Mouse (Mus musculus): ENCODE measurements around the gene Elavl3.

- no peak for TF ChIP-seq MAFK (IDR thresholded peaks at IDR 0.05; ENCODE audit: insufficient read depth, low read depth, low read length)
- TF ChIP-seq HCFC1 (IDR thresholded peaks at IDR 0.05; ENCODE audit: borderline replicate concordance, insufficient read depth, low read length), result no peak
- TF ChIP-seq CHD2 (IDR thresholded peaks at IDR 0.05; ENCODE audit: low read depth, low read length), result no peak
- no peak for TF ChIP-seq ZNF384 (IDR thresholded peaks at IDR 0.05; ENCODE audit: low read depth, low read length)
Measured at GRCm38 (mm10) chr9:22064341-22064740, 12.5 kb upstream of the Elavl3 start.

Measured in ES-E14 (cell line).